Mouse (Mus musculus) heart, adult 2 months (tissue): ENCODE data around the gene Zfp185. TPM values are rescaled to one million over a fixed set of nuclear protein-coding genes. Genes with fewer than 3 reads are reported as not detected.
A peak's percentile ranks its signal among the peaks of the same experiment; 100 is the strongest.

ENCODE experiments used
- DNase-seq, 2 experiments: peaks; one replicate each; pipeline ENCODE4 v3.0.0; 2021
- H3K27ac ChIP-seq: fragments of 200-600 bp; 2 replicates; pipeline ENCODE4 v1.8.1; 2022
- H3K27me3 ChIP-seq: fragments of 200-500 bp; 2 replicates; pipeline ENCODE4 v1.6.1; 2012; ENCODE audit warnings: mild to moderate bottlenecking, low read length, inconsistent platforms, mixed read lengths; ENCODE audit not compliant: control insufficient read depth, insufficient read depth
- H3K36me3 ChIP-seq: fragments of 200-500 bp; 2 replicates; pipeline ENCODE4 v1.6.1; 2012; ENCODE audit warnings: low read length, inconsistent platforms; ENCODE audit not compliant: control insufficient read depth, insufficient read depth
- H3K4me1 ChIP-seq: fragments of 200-500 bp; 2 replicates; pipeline ENCODE4 v1.6.1; 2011; ENCODE audit warnings: low read length; ENCODE audit not compliant: control insufficient read depth, insufficient read depth
- H3K4me3 ChIP-seq: fragments of 200-600 bp; 2 replicates; pipeline ENCODE4 v1.8.1; 2022
- H3K79me2 ChIP-seq: fragments of 200-500 bp; replicated peaks from 2 replicates; pipeline ENCODE4 v1.6.1; 2012; ENCODE audit warnings: mild to moderate bottlenecking, inconsistent platforms, low read length, moderate library complexity, mixed read lengths; ENCODE audit not compliant: control insufficient read depth, insufficient read depth
- H3K9ac ChIP-seq: fragments of 200-500 bp; 2 replicates; pipeline ENCODE4 v1.6.1; 2012; ENCODE audit warnings: low read depth, mild to moderate bottlenecking, control low read depth, inconsistent platforms, low read length, mixed read lengths
- CTCF ChIP-seq: fragments of 200-600 bp; IDR thresholded peaks from 2 replicates; pipeline ENCODE4 v1.8.1; 2022; ENCODE audit warnings: antibody characterized with exemption, mild to moderate bottlenecking, moderate library complexity
- EP300 ChIP-seq: fragments of 200-500 bp; IDR thresholded peaks from 2 replicates; pipeline ENCODE4 v1.6.1; 2011; ENCODE audit warnings: low read depth, low read length, control low read depth; ENCODE audit not compliant: insufficient read depth
- POLR2A ChIP-seq: fragments of 200-500 bp; IDR thresholded peaks from 2 replicates; pipeline ENCODE4 v1.6.1; 2011; ENCODE audit warnings: mild to moderate bottlenecking, low read depth, low read length, control low read depth; ENCODE audit not compliant: insufficient read depth
- WGBS: fragments of 180-500 bp; shearing (Covaris S2); methylation state at CpG from one replicate; pipeline ENCODE4 v1.1.7; 2018; 5-methylcytosine and 5-hydroxymethylcytosine counted together
- intact Hi-C: fragments of 180-260 bp; cut with DNase I; formaldehyde crosslinking; loops from one replicate; pipeline ENCODE4 v1.15.1; 2025
- polyA plus RNA-seq: library from polyadenylated mRNA; depleted of rRNA; stranded (reverse); fragments of >200 nt; gene quantifications from 2 replicates; pipeline ENCODE4 v1.2.3, GENCODE M21; 2012
- total RNA-seq, 2 experiments: library from RNA; stranded (reverse); gene quantifications; 2 replicates each; pipeline ENCODE4 v1.2.3; 2021

The Zfp185 gene
- total and polyA plus RNA-seq, 3 experiments: 0.81 to 1.2 (median 1.2) TPM

DNA sequence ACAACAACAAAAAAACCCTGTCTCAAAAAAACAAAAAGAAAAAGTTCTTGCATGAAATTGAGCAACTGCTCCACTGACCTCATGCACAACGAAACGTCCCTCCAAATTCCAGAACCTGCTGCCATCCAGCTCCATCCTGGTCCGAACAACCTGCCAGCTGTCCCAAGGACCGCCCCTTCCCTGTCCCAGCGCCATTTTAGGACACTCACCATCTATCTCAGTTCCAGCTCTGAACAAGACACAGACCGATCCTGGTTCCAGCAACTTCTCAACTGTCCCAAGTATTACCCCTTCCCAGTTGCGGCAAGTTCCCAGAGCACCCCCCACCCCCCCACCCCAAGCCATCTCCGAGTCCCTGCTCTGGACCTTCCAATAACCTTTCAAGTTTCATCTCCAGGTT, 51.7 kb downstream of the Zfp185 start:
- Histone ChIP-seq H3K4me3 (no peak overlapping the region), H3K36me3 (no peaks in the 10 kb centered on the region), H3K27ac (no peak overlapping the region), H3K9ac (no peak overlapping the region), H3K4me1 (no peaks in the 10 kb centered on the region), H3K79me2 (no peaks in the 10 kb centered on the region), H3K27me3 (no peaks in the 10 kb centered on the region)
- TF ChIP-seq EP300 (no peak), CTCF (no peak), POLR2A (no peak)
- intact Hi-C loops: no loop called here
- 85% methylated on average over 8 of the region's 8 CpGs for WGBS
- no peak for DNase-seq

- TF ChIP-seq CTCF (no peak), EP300 (no peak), POLR2A (no peak)
- 73% methylated on average over 12 of the region's 12 CpGs for WGBS
- no peaks in the 10 kb centered on the region for H3K79me2 ChIP-seq
- no peaks in the 10 kb centered on the region for H3K27me3 ChIP-seq
- H3K9ac ChIP-seq: no peak overlapping the region
- no peak overlapping the region for H3K27ac ChIP-seq
- no peak for DNase-seq
- H3K4me3 ChIP-seq: no peak overlapping the region
- intact Hi-C loops: no loop called here
- H3K4me1 ChIP-seq: no peaks in the 10 kb centered on the region
- no peaks in the 10 kb centered on the region for H3K36me3 ChIP-seq
These were observed 52.5 kb downstream of the Zfp185 start for GRCm38 (mm10) chrX:73039666-73040065.

- Histone ChIP-seq H3K27ac (no peak overlapping the region), H3K79me2 (no peaks in the 10 kb centered on the region), H3K36me3 (no peaks in the 10 kb centered on the region), H3K27me3 (no peaks in the 10 kb centered on the region), H3K4me3 (peak overlapping the region; percentile 5; the same call in 1 of the 2 replicates), H3K4me1 (no peaks in the 10 kb centered on the region), H3K9ac (no peak overlapping the region)
- WGBS: 14% methylated on average over 14 of the region's 14 CpGs
- no peak for TF ChIP-seq POLR2A
- peak; percentile 99 for TF ChIP-seq EP300
- peak; percentile 96 for TF ChIP-seq CTCF
- peak; percentile 89 to 93 for DNase-seq
- intact Hi-C loops: loop anchor here (2.0 to 10.0 kb wide), 3 partner anchors 603 to 1361 kb away; no protein-coding TSS in a partner anchor
These were observed 66.9 kb downstream of the Zfp185 start for GRCm38 (mm10) chrX:73053860-73054563.

DNA sequence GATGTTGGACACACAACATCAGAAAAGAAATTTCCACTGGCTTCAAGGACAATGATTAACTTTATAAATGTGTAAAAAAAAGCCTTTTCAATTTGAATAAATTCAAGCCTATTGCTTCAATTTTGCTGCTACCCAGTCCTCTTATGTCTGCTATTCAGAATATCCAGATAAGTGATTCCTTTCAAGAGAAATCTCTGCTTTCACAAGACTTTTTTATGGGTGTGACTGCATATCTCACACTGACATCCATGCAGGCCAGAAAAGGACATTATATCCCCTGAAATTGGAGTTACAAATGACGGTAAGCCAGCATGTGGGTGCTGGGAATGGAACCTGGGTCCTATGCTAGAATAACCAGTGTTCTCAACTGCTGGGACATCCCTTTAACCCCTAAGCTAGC, 74.4 kb downstream of the Zfp185 start:
- H3K9ac ChIP-seq: no peak overlapping the region
- H3K36me3 ChIP-seq: no peaks in the 10 kb centered on the region
- no peaks in the 10 kb centered on the region for H3K27me3 ChIP-seq
- TF ChIP-seq POLR2A (no peak), CTCF (no peak), EP300 (no peak)
- WGBS: 79% methylated on average over 1 of the region's 1 CpGs
- intact Hi-C loops: no loop called here
- no peaks in the 10 kb centered on the region for H3K4me1 ChIP-seq
- H3K4me3 ChIP-seq: no peak overlapping the region
- DNase-seq: no peak
- no peak overlapping the region for H3K27ac ChIP-seq
- no peaks in the 10 kb centered on the region for H3K79me2 ChIP-seq

DNA sequence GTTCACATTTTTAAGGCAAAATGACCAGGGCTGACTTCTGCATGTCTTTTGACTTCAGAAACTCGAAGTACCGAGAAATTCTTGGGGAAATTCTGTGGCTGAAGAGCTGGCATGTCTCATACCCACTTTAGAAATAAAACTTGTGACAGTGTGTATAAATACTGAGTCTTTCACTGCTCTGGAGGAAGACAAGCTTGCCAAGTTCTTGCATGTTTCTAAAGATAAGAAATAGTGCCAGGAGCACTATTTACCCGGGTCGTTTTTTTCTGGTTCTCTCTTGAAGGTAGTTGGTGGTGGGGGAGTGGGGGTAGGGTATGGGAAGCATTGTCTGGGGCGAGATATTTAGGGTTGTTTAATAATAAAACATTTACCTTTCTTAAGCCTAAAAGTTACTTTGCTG, 75.2 kb downstream of the Zfp185 start:
- no peak overlapping the region for H3K9ac ChIP-seq
- TF ChIP-seq CTCF (no peak), EP300 (no peak), POLR2A (no peak)
- H3K4me1 ChIP-seq: no peaks in the 10 kb centered on the region
- H3K36me3 ChIP-seq: no peaks in the 10 kb centered on the region
- no peak for DNase-seq
- 38% methylated on average over 5 of the region's 5 CpGs for WGBS
- no peaks in the 10 kb centered on the region for H3K79me2 ChIP-seq
- intact Hi-C loops: no loop called here
- no peak overlapping the region for H3K4me3 ChIP-seq
- no peaks in the 10 kb centered on the region for H3K27me3 ChIP-seq
- no peak overlapping the region for H3K27ac ChIP-seq
